Comparison of ENCODE assay signal across 10 mouse cellular contexts in the genomic region with DNA sequence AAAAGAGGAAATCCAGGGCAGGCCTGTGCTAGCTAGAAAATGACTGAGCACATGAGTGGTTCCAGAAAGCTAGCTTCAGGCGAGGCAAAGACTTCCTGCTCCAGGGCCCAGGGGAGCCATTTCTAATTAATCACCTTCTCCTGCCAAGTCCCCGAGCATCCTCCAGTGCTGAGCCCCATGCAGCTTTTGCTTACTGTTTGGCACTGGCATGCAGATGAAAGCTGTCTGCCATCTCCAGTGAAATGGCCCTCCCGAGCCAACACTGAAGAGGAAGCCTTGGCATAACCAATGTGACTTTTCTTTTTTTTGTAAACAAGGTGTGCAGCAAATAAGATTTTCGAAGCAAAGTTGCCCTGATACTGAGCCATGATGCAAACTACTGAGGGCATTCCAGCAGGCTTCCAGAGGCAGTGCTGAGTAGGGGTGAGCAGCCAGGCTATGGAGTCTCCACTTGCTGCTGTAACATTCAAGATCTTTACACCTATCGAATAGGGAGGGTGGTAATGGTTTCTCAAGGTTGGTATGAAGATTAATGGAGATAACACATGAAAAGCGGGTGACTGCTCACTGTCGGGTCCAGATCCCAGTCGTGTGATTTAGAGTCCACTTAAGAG.
DNase-seq lines count a peak whose midpoint lies in the region; ATAC-seq and TF ChIP-seq lines count a peak whose summit lies in the region.
"Had no signal": no experiment of that assay in that cellular context is flagged by ENCODE, and none has a peak within 500 bp of the region (broad histone marks: within the 10 kb centered on the region; RNA-seq: fewer than 3 reads in every experiment).

No protein-coding gene starts in this region.

- H3K27ac ChIP-seq in midbrain, postnatal 0 days (ENCODE audit: low read depth, low read length), result no peak overlapping the region
- H3K27ac ChIP-seq in midbrain, embryonic 13.5 days, result no peak overlapping the region
- H3K27ac ChIP-seq in hindbrain, embryonic 16.5 days (ENCODE audit: low read depth, low read length), result no peak overlapping the region; the same call in 1 of the 2 replicates
- H3K27ac ChIP-seq: layer of hippocampus, adult 2 months had no signal

- no peak for ATAC-seq in midbrain, postnatal 0 days (ENCODE audit: low FRiP score)
- ATAC-seq in midbrain, embryonic 13.5 days, result no peak
- ATAC-seq in hindbrain, embryonic 16.5 days, result peak; percentile 85

- no peaks in the 10 kb centered on the region for H3K4me1 ChIP-seq in midbrain, postnatal 0 days (ENCODE audit: insufficient read depth, low read length)
- no peaks in the 10 kb centered on the region for H3K4me1 ChIP-seq in midbrain, embryonic 13.5 days (replicated peaks)
- no peaks in the 10 kb centered on the region for H3K4me1 ChIP-seq in hindbrain, embryonic 16.5 days (ENCODE audit: control insufficient read depth, insufficient read depth, low read depth, low read length)

- H3K4me3 ChIP-seq in midbrain, postnatal 0 days (ENCODE audit: low read depth, low read length), result no peak overlapping the region
- H3K4me3 ChIP-seq in midbrain, embryonic 13.5 days (replicated peaks), result no peak overlapping the region
- no peak overlapping the region for H3K4me3 ChIP-seq in hindbrain, embryonic 16.5 days (ENCODE audit: low read length)
- H3K4me3 ChIP-seq: layer of hippocampus, adult 2 months; myocyte had no signal

- H3K9me3 ChIP-seq in midbrain, postnatal 0 days (ENCODE audit: low read length), result no peaks in the 10 kb centered on the region
- no peaks in the 10 kb centered on the region for H3K9me3 ChIP-seq in midbrain, embryonic 13.5 days
- no peaks in the 10 kb centered on the region for H3K9me3 ChIP-seq in hindbrain, embryonic 16.5 days (ENCODE audit: control insufficient read depth, low read length)

- no peak overlapping the region for H3K4me2 ChIP-seq in midbrain, postnatal 0 days (ENCODE audit: low read depth, low read length, poor library complexity, severe bottlenecking)
- no peak overlapping the region for H3K4me2 ChIP-seq in midbrain, embryonic 13.5 days (replicated peaks)
- H3K4me2 ChIP-seq in hindbrain, embryonic 16.5 days (ENCODE audit: low read length), result no peak overlapping the region

- TF ChIP-seq CTCF in midbrain, postnatal 0 days (IDR thresholded peaks at IDR 0.05), result no peak

- H3K36me3 ChIP-seq in midbrain, postnatal 0 days (ENCODE audit: insufficient read depth, low read length), result no peaks in the 10 kb centered on the region
- H3K36me3 ChIP-seq in midbrain, embryonic 13.5 days, result no peaks in the 10 kb centered on the region
- H3K36me3 ChIP-seq in hindbrain, embryonic 16.5 days (ENCODE audit: control insufficient read depth, insufficient read depth, low read length), result no peaks in the 10 kb centered on the region

- H3K27me3 ChIP-seq in midbrain, postnatal 0 days (ENCODE audit: insufficient read depth, low read length), result no peaks in the 10 kb centered on the region
- no peaks in the 10 kb centered on the region for H3K27me3 ChIP-seq in midbrain, embryonic 13.5 days
- no peaks in the 10 kb centered on the region for H3K27me3 ChIP-seq in hindbrain, embryonic 16.5 days (replicated peaks; ENCODE audit: control insufficient read depth, insufficient read depth, low read length)

- 71% methylated on average over 8 of the region's 8 CpGs for WGBS in midbrain, postnatal 0 days
- WGBS in midbrain, embryonic 13.5 days, result 80% methylated on average over 8 of the region's 8 CpGs
- WGBS in hindbrain, embryonic 16.5 days, result 62% methylated on average over 8 of the region's 8 CpGs

- H3K9ac ChIP-seq in midbrain, postnatal 0 days (replicated peaks; ENCODE audit: low read length, poor library complexity, severe bottlenecking), result no peak overlapping the region
- no peak overlapping the region for H3K9ac ChIP-seq in midbrain, embryonic 13.5 days (replicated peaks)
- H3K9ac ChIP-seq in hindbrain, embryonic 16.5 days (ENCODE audit: low read depth, low read length), result no peak overlapping the region

- DNase-seq in midbrain, postnatal 0 days (ENCODE audit: low spot score), result peak; percentile 81
- DNase-seq in cerebellum, adult 9-11 months, result peak; percentile 71
- peak; percentile 15 for DNase-seq in retina, postnatal 1 day
- no peak for DNase-seq in heart, adult 9 months (ENCODE audit: low spot score in 2 of 2)
- no peak for DNase-seq in left cerebral cortex, adult 8-10 months (ENCODE audit: low spot score in 2 of 2)
- DNase-seq: lung, adult 18-20 months had no signal

Comparison
In these comparisons a context has a peak if more than half of its experiments do, and no peak if none do; other contexts are left out.
1. DNase-seq: peak in midbrain, postnatal 0 days (single experiment), cerebellum, adult 9-11 months (single experiment) and retina, postnatal 1 day (single experiment); none in heart, adult 9 months (0 of 2) and left cerebral cortex, adult 8-10 months (0 of 2).